Mouse (Mus musculus) heart, postnatal 25 days (tissue): ENCODE results near the gene Pms1. TPM values are rescaled to one million over a fixed set of nuclear protein-coding genes. Genes with fewer than 3 reads are reported as not detected.

Source experiments
- DNase-seq: peaks from one replicate; pipeline ENCODE4 v3.0.0; 2022; ENCODE audit warnings: low spot score
- intact Hi-C: fragments of 180-260 bp; cut with DNase I; formaldehyde crosslinking; loops from one replicate; pipeline ENCODE4 v1.15.1; 2025
- total RNA-seq, 2 experiments: library from RNA; stranded (reverse); gene quantifications; 2 replicates each; pipeline ENCODE4 v1.2.3; 2021

Pms1 gene
- total RNA-seq, 2 experiments from 2014 or later, result 9.6 to 13.2 TPM

DNA sequence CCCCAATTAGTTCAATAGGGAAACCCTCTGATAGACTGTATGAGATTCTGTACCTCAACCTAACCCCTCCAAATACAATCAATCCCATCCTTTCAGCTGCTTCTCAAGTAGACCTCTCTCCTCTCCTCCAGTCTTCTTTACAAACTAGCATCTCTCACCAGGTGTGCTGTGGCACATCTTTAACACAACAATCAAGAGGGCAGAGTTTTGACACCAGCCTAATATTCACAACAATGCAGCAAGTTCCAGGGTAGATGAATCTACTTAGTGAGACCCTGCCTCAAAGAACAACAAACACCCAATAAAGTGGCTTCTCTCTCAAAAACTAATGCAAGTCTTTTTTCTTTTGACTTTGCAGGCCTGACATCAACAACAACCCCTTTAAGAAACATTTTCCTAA lies 86.7 kb downstream of the Pms1 start:
- intact Hi-C loops, result no loop called here
- no peak for DNase-seq

DNA sequence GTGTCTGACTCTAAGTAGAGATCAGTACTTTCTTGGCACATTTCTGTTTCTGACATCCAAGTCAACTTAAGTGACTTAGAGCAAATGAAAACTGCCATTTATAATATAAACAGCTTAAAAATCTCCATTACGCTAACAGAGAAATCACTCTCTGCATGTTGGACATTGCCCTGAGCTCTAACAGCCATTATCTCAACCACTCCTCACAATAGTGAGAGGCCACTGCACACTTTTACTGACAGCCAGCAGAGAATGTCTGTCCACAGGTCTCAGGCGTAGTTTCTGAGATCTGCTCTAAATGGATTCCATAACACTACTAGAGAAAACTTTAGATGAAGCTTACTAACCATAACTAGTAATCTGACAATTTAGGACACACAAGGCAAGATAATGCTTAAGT lies 92.9 kb downstream of the Pms1 start:
- DNase-seq, result no peak
- intact Hi-C loops, result no loop called here

DNA sequence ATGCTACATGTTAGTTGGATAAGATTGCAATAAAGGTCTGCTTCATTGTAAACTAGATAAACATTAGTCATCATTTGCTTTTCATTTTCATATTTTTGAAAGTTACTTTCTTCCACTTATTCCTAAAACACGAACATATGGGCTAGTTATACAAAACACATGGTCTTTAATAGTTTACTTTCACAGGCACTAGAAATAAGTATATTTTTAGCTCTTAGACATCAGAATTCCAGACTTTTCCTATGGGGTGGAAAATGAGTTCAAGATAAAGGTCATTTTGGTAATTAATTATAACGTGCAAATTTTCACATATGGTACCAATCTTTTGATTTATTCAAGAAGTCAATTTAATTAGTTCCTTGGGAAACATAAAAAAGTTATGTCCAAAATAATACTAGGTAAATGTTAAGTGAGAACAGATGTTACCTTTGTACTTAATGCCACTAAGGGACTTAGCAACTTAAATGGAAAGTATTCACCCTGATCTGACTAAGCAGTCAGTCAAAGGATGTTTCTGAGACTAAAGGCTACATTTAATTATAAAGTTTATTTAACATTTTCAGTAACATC lies 95.1 kb downstream of the Pms1 start:
- intact Hi-C loops, result no loop called here
- DNase-seq, result no peak

DNA sequence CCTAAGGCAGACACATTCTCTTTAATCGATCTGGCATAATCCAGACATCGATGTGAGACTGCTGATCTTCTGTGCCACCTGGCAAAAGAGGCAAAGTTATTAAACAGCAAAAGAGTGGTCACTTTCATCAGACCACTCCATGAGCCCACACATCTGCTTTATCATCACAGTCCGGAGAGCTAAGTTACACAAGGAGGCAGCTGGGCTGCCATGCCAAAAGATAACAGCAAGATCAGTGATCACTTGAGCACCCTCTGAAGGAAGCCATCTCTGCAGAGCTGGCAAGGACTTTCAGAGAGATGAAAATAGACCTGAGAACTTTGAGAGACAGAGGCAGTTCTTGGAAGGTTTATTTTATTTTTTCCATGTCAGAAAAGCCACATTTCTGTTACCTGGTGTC lies 102.3 kb downstream of the Pms1 start:
- intact Hi-C loops, result no loop called here
- no peak for DNase-seq

DNA sequence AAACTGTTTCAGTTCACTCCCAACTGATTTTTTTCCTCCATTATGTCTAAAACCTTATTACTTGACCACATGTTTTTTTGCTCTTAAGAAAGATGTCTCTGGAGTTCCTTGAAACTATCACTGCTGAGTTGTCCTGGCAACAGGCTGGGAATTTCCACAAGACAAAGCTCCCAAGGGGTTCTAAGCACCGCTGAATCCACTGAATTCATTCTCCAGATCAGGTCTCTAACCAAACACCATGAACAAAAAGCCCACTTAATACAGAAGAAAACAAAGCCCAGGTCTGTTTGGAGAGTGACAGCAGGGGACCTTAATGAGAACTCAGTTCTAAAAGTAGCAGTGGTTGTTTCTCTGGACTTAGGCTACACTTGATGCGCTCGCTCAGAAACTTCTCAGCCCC lies 105.6 kb downstream of the Pms1 start:
- intact Hi-C loops, result no loop called here
- no peak for DNase-seq

DNA sequence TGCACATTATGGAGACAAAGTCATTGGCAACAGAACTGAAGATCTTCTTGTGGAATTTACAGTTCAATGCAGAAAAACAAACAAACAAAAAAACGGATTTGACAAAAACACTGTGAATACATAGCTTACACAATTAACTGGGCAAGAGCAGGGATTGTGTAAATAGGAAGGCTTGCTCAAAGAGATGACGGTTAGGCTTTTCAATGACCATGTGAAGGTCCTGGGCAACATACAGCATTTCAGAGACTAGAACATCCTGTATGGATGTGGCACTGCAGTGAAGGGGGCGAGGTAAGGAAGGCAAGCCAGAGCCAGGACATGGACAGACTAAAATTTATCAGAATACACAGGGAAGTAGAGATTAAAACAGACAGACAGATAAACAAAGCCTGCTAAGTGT lies 107.2 kb downstream of the Pms1 start:
- intact Hi-C loops, result no loop called here
- DNase-seq, result no peak

DNA sequence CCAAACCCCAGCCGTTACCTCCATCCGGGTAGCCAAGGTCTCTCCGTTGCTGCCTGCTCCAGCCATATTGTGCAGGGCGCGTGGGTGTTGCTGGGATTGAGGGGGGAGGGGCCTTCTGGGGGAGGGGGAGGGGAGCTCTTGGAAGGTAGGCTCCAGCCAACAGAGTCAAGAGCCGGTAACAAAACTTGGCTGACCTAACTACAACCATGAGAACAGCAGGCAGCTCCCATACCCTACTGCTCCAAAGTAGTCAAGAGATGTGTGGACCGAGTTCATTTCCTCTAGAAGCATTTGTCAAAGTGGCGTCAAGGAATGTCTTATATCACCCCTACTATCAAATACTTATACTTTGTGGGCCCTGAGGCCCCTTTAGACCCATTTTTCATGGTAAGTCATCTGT lies 109.3 kb downstream of the Pms1 start, which contains the start of gene 1700019A02Rik:
1700019A02Rik (minus strand) TSS at position 101 of the 400 bp plus-strand sequence.
- no peak for DNase-seq
- intact Hi-C loops, result no loop called here

DNA sequence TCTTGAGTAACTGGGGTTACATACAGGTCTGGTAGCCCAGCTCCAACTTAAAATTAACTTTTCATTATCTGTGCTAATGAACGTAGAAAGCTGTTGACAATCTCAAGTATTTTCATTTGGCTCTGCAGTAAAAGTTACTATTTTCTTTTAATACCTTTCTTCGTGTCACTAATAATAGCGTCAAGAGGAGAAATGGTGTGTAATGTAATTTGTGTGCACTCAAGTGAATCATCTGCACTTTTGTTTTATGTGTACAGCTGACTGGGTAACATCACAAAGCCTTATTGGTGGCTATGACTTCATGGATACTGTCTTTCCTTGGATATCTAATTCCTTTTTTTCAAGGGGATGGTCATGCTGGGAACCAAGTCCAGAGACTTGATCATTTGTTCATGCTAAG lies 110.5 kb downstream of the Pms1 start:
- intact Hi-C loops, result no loop called here

DNA sequence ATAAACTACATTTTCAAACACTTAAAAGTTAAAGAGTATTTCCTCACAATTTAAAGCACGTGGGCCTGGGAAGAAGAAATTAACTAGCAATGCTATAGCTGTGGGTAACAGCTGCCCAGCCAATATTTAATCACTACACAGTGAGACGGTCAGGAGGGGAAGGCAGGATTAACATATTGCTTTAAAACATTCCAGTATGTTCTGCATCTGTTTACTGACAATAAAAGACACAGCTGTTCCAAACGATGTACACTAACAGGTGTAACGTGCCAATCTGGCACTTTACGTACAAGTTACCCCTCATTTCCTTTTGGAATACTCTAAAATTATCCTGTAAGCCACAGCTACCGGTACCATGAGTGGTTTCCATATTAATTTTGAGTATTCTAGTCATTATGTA lies 139.1 kb downstream of the Pms1 start:
- no peak for DNase-seq
- intact Hi-C loops, result no loop called here

More for the DNA sequence above, 110.5 kb downstream of the Pms1 start:
- no peak for DNase-seq

Other genes with a start within 250 kb of the Pms1 start
- gene Mstn, start 235.4 kb downstream of the Pms1 start, total RNA-seq, result under 1 TPM; 0.21 to 0.36 TPM
- not detected for gene 1700019A02Rik, start 109.4 kb downstream of the Pms1 start, total RNA-seq
- 1 to 10 TPM; 9.0 to 9.9 TPM for gene Ormdl1, start 77 bp upstream of the Pms1 start, total RNA-seq
- 1 to 10 TPM; 1.3 to 2.8 TPM for gene Gm28778, start 93 bp upstream of the Pms1 start, total RNA-seq
- 10 to 100 TPM; 52.5 to 56.0 TPM for gene Osgepl1, start 16.6 kb upstream of the Pms1 start, total RNA-seq
- gene Asdurf, start 55.6 kb upstream of the Pms1 start, total RNA-seq, result 1 to 10 TPM; 4.0 to 4.6 TPM
- gene Gm28551, start 55.6 kb upstream of the Pms1 start, total RNA-seq, result under 1 TPM in 1 of 2 experiments, not detected in 1; 0.21 TPM
- 10 to 100 TPM; 52.9 to 55.4 TPM for gene Asnsd1, start 55.7 kb upstream of the Pms1 start, total RNA-seq